Mouse (Mus musculus) Patski (cell line): ENCODE measurements around the gene Gcnt1. TPM values are rescaled to one million over a fixed set of nuclear protein-coding genes. Genes with fewer than 3 reads are reported as not detected.

Experiments
- ATAC-seq: fragments of 100-300 bp; one replicate; pipeline ENCODE4 v1.8.0; 2021
- CTCF ChIA-PET: fragments of 350-600 bp; sonication (Branson Sonifier 250); formaldehyde crosslinking; loops from one replicate; lab custom pipeline; 2022; ENCODE audit warnings: inconsistent platforms; lab: Charles Lee
- POLR2A ChIA-PET: fragments of 350-600 bp; sonication (Branson Sonifier 250); formaldehyde crosslinking; loops from one replicate; lab custom pipeline; 2022; ENCODE audit warnings: antibody characterized with exemption, inconsistent platforms; lab: Charles Lee
- DNase-seq: peaks from one replicate; pipeline ENCODE4 v3.0.0-alpha.2; 2011; ENCODE audit warnings: low read depth, low spot score
- H3K27me3 ChIP-seq: fragments of 371-371 bp; one replicate; pipeline ENCODE4 v1.5.1; 2021
- CTCF ChIP-seq: fragments of 100-300 bp; IDR thresholded peaks from one replicate; pipeline ENCODE4 v1.5.1; 2021
- in situ Hi-C: fragments of 300-500 bp; cut with MboI; formaldehyde crosslinking; loops from 3 replicates; pipeline ENCODE4 v1.11.1; 2018; ENCODE audit warnings: low pct_unique_long_range_greater_than_20kb, mixed read lengths
- polyA plus RNA-seq: library from polyadenylated mRNA; unstranded; gene quantifications from one replicate; pipeline ENCODE4 v1.2.3, GENCODE M21; 2021

Gene Gcnt1
- polyA plus RNA-seq, 1 experiment from 2014 or later = 0.60 TPM

- no peaks in the 10 kb centered on the region for H3K27me3 ChIP-seq
- DNase-seq (no peak), ATAC-seq (no peak)
- TF ChIP-seq CTCF = no peak
- POLR2A ChIA-PET = interaction anchor here (0.7 kb wide), 1 partner anchor 201 kb away, joined by 3 read pairs; no protein-coding TSS in a partner anchor
- in situ Hi-C loops = no loop called here
- CTCF ChIA-PET = interaction anchor here (0.9 to 1.5 kb wide), 2 partner anchors 15 to 41 kb away, joined by 3 to 4 read pairs; no protein-coding TSS in a partner anchor
Measured at GRCm38 (mm10) chr19:17278381-17279051, 94.1 kb downstream of the Gcnt1 start.

Other genes starting within 250 kb of the Gcnt1 start
- 91.9 TPM for gene Rfk, start 21.2 kb upstream of the Gcnt1 start, polyA plus RNA-seq